Mouse (Mus musculus) CH12.LX (cell line): ENCODE results near the gene Ttl.

Experiments
- BHLHE40 ChIP-seq: IDR thresholded peaks from 2 replicates; pipeline ENCODE4 v1.6.1; 2011; ENCODE audit warnings: mild to moderate bottlenecking, low read depth, low read length, improper control_type of control experiment
- CHD1 ChIP-seq: IDR thresholded peaks from 2 replicates; pipeline ENCODE4 v1.6.1; 2012; ENCODE audit warnings: low read depth, low read length, improper control_type of control experiment, inconsistent platforms
- CTCF ChIP-seq, 2 experiments: IDR thresholded peaks in 1 of 2; conservative IDR thresholded peaks in 1 of 2; 2 replicates each; pipeline ENCODE4 v1.5.1; 2011 to 2012; ENCODE audit warnings: low read depth in 2 of 2, low read length in 2 of 2, improper control_type of control experiment in 1 of 2, inconsistent platforms in 1 of 2, mild to moderate bottlenecking in 1 of 2, moderate library complexity in 1 of 2
- EP300 ChIP-seq: IDR thresholded peaks from 2 replicates; pipeline ENCODE4 v1.6.1; 2011; ENCODE audit warnings: low read length, improper control_type of control experiment
- GABPA ChIP-seq: IDR thresholded peaks from 2 replicates; pipeline ENCODE4 v1.6.1; 2012; ENCODE audit warnings: low read depth, low read length, improper control_type of control experiment, inconsistent platforms; ENCODE audit not compliant: insufficient replicate concordance
- MXI1 ChIP-seq: IDR thresholded peaks from 2 replicates; pipeline ENCODE4 v1.6.1; 2011; ENCODE audit warnings: mild to moderate bottlenecking, low read depth, low read length, improper control_type of control experiment
- NELFE ChIP-seq: IDR thresholded peaks from 2 replicates; pipeline ENCODE4 v1.6.1; 2011; ENCODE audit warnings: low read depth, low read length, improper control_type of control experiment
- NRF1 ChIP-seq: IDR thresholded peaks from 2 replicates; pipeline ENCODE4 v1.6.1; 2014; ENCODE audit warnings: low read depth, mild to moderate bottlenecking, inconsistent platforms, low read length, improper control_type of control experiment, moderate library complexity
- POLR2A ChIP-seq: IDR thresholded peaks from 2 replicates; pipeline ENCODE4 v1.6.1; 2011; ENCODE audit warnings: low read depth, mild to moderate bottlenecking, improper control_type of control experiment, low read length
- POLR2AphosphoS2 ChIP-seq: IDR thresholded peaks from 2 replicates; pipeline ENCODE4 v1.6.1; 2011; ENCODE audit warnings: low read depth, low read length, improper control_type of control experiment
- RCOR1 ChIP-seq: conservative IDR thresholded peaks from 2 replicates; pipeline ENCODE4 v1.6.1; 2012; ENCODE audit warnings: low read depth, mild to moderate bottlenecking, inconsistent platforms, low read length, improper control_type of control experiment
- USF1 ChIP-seq: IDR thresholded peaks from 2 replicates; pipeline ENCODE4 v1.6.1; 2014; ENCODE audit warnings: low read depth, mild to moderate bottlenecking, inconsistent platforms, low read length, improper control_type of control experiment
- USF2 ChIP-seq: conservative IDR thresholded peaks from 2 replicates; pipeline ENCODE4 v1.6.1; 2011; ENCODE audit warnings: low read depth, low read length, improper control_type of control experiment
- ZNF384 ChIP-seq: IDR thresholded peaks from 2 replicates; pipeline ENCODE4 v1.6.1; 2012; ENCODE audit warnings: low read depth, low read length, improper control_type of control experiment, inconsistent platforms

DNA sequence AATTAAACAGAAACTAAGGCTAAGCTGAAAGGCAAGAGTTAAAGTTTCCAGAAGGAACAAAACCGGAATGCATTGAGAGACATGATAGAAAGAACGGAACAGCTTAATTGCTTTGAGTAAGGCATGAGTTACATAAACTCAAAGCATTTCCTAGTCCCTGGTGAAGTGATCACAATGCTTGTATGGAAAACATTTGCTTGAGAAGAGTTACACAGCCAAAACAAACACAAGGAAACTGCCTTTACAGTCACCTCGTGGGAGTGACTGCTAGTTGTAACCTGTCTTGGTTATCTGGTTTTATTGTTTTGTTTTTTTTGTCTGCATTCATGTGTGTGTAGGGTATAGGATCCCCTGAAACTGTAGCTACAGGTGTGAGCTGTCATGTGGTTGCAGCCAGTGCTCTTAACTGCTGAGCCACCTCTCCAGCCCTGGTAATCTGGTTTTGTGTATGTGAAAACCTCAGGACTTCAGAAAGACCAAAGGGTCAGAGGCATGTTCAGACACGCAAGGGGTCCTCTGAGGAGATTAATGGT, 13.2 kb upstream of the Ttl start:
- TF ChIP-seq POLR2AphosphoS2, result no peak
- no peak for TF ChIP-seq CTCF (conservative IDR thresholded peaks at IDR 0.05 in 1 of 2, IDR thresholded peaks at IDR 0.05 in 1 of 2; ENCODE audit: low read depth in 2 of 2, low read length in 2 of 2)
- TF ChIP-seq BHLHE40, result no peak
- TF ChIP-seq USF1, result no peak
- TF ChIP-seq POLR2A, result no peak
- TF ChIP-seq RCOR1, result no peak
- no peak for TF ChIP-seq CHD1
- no peak for TF ChIP-seq ZNF384
- TF ChIP-seq USF2, result no peak
- TF ChIP-seq NRF1, result no peak
- no peak for TF ChIP-seq NELFE
- TF ChIP-seq GABPA, result no peak
- no peak for TF ChIP-seq MXI1
- no peak for TF ChIP-seq EP300
